Mouse (Mus musculus): Measurements from ENCODE around the gene Rap1gap2.

Rap1gap2 gene

DNA sequence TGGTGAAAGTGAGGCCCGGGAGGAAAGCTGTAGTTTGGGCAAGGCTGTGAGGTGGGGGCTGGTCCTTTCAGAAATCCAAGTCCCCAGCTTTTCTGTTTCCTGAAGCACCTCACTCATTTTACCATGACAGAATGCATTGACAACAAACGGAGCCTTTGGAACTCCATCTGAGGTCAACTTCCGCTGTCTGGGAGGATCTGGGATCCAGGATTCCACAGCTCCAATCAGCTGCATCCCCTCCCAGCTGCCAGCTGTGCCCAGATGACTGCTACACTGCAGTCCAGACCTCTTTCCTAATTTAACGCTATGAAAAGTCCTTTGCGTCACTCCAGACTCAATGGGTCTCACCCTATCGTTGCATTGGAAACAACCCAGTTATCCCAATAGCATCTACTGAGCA lies 41.0 kb downstream of the Rap1gap2 start:
- no peak for DNase-seq

DNA sequence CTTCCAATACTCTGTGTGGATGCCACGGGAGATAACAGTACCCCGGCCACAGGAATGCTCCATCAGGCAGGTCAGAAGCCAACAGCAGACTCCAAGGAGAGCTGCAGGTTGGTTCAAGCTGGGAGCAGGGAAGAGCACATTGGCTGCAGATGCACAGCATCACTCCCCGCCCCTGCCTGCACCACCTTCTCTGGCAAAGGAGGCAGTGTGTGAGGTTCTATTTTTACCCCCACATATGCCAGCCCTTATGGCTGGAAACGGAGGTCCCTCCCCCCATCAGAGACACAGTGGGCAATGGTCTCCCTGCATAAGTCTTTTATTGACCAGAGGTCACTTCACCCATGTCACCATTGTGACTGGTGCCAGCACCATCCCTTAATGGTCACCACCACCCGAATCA lies 42.3 kb downstream of the Rap1gap2 start:
- DNase-seq, result peak; percentile 75

DNA sequence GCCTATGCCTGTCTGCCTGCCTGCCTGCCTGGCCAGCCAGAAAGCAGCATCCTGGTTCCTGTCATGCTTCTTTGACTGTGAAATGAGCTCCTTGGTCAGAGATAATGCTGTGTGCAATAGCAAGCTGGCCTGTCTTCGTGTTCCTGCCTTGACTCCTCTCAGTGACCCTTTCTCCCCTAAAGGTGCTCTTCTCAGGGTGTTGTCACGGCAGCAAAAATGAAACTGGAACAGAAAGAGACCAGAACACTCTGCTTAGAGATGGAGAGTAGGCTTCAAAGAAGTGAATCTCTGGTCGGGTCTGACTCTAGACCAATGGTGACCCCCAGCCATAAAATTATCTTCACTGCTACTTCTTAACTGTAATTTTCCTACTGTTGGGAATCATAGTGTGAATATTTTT lies 42.7 kb downstream of the Rap1gap2 start:
- no peak for DNase-seq

DNA sequence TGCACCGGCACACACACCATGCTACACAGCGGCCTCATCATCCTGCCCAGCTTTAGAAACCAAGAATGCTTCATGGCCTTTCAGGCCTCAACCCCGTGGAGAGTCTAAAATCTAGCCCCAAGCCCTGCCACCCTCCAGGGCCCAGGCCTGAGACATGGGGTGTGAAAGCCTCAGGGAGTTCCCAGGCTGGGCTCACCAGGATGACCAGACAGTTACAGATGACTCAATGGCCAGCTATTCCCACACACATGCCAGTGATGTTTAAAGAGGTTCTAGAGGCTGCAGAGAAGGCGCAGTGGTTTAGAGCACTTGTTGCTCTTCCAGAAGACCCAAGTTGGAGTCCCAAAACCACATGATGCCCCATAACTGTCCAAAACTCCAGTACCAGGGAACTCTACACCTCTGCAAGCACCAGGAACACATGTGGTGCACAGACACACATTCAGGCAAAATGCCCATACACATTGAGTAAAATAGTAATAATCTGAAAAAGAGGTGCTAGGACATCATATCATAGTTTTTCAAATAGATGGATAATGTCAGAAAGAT lies 44.3 kb downstream of the Rap1gap2 start:
- DNase-seq, result no peak

DNA sequence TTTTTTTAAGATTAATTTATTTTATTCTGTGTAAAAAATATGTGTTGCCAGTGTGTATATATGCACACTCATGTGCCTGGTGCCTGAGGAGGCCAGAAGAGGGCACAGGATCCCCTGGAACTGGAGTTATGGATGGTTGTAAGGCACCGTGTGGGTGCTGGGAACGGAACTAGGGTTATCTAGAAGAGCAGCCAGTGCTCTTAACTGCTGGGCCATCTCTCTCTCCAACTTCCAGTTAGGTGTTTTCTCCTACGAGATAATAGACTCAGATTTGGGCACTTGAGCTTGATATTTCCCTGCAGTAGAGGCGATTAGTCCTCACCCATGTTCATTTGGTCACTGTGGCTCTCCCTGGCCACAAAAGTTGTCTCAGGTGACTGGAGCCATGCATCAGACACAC lies 49.3 kb downstream of the Rap1gap2 start:
- no peak for DNase-seq

DNA sequence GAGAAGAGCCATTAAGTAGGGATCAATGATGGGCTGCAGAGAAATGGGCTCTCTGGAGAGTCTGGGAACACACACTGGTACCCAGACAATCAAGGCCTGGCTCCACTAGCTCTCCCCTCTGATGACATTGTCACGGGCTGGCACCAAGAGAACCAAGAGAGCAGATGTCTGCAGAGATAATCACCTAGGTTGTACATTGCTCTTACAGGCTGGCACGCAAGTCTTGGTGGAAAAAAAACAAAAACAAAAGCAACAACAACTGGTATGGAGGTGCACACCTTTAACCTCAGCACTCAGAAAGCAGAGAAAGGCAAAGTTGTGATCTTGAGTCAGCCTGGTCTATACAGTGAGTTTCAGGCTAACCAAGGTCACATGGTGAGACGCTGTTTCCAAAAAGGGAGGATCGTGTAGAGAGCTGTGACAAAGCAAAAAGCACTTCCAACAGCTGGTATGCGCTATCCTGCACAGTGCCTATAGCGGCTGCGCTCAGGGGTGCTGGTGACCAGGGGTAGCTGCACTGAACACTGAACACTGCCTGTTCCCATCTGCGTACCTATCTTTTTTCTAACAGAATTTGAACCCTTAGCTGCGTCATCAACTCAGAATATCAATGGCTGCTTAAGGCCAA lies 50.0 kb downstream of the Rap1gap2 start:
- DNase-seq, result no peak

DNA sequence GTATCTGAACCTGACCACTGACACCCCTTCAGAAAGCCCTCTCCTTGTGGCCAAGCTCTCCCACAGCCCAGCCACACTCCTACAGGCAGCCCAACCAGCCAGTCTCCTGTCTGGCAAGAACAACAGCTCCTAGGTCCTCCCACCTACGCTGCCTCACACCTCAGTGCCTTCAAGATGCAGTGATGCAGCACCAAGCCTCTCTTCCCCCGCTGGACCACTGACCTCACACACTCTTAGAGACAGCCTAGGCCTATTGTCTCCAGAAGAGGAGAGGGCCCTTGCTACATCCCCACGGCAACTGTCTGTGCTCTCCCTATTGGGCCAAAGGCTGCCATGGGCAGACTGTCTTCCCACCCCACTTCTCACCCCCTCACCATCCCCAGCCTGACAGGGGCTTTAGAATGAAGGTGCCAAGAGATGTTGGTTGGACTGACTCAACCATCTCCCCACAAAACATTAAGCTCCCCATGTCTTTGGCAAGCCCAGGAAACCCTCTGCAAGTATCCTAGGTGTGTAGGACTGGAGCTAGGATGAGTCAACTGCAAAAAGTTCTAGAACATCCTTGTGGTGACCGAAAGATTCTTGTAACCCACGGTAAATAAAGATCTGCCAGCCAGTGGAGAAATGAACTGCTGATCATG lies 50.8 kb downstream of the Rap1gap2 start:
- DNase-seq, result no peak

DNA sequence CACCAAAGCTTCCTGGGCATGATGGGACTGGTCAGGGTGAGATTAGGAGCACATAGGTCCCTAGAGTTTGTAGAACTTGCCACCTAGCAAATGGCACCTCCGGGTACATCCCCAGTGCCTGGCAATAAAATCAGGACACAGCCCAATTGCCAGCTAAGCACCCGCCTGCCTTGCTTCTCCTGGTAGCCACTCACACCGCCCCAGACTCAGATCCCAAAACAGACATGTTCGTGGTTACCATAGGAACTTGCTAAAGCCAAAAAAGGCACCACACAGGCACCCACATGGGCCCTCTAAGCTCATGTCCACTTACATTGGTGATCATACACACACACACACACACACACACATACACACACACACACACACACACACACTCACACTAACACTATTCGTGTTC lies 51.8 kb downstream of the Rap1gap2 start:
- DNase-seq, result no peak

DNA sequence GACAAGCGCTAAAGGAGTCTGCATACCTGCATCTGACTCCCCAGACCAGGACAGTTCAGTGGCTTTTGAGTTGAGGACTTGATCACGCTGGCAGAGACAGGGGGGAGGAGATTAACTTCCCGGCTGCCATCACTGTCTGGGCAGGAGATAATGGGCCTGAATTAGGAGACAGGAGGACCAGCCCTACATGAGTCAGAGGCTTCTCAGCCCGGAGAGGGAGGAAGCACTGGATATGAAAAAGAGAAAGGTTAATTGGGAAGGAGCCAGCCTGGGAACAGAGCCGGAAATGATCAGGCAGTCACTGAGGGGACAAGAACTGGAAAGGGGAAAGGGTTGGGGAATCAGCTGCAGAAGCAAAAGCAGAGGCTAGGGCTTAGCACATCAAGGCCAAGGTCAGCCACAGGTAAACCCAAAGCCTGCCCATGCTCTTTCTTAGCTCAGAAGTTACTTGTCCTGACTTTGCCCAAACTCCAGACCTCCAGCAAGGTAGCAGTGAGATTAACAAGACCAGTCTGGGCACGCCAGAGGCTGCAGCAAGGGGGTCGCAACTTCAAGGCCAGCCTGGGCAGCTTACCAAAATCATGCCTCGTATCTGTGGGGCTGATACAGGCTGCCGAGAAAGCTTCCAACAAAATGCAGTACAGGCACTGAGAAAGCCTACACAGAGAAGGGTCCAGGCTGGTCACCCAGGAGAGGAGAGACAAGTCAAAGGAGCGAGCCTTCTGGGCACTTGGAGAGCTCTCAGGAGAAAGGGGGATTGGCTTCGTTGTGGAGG lies 53.1 kb downstream of the Rap1gap2 start:
- DNase-seq, result no peak

DNA sequence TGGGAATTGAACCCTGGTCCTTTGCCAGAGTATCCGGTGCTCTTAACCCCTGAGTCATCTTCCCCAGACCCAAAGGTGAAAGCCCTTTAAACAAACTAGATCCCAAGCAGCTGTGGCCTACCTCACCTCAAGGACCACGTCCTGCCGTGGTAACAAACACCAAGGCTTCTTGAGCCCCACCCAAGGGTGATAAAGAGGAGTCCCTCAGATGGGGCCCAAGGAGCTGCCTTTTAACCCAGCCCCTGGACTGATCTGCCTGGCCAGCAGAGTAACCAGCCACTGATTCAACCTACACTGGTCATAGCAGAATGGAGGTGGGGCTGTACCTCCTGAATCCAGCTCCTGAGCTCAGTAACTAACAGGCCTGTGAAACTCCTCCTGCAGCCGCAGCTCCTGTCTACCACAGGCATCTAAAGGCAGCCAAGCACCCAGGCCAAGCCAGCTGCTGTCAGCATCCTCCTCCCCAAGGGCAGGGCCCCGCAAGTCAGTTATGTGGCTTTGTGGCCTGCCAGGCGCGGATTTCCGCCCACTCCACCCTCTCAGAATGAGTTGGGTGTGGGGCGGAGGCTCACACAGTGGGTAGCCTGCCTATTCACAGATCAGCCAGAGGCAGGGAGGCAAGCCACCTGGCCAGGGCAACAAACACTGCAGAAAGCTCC lies 54.9 kb downstream of the Rap1gap2 start:
- no peak for DNase-seq

DNA sequence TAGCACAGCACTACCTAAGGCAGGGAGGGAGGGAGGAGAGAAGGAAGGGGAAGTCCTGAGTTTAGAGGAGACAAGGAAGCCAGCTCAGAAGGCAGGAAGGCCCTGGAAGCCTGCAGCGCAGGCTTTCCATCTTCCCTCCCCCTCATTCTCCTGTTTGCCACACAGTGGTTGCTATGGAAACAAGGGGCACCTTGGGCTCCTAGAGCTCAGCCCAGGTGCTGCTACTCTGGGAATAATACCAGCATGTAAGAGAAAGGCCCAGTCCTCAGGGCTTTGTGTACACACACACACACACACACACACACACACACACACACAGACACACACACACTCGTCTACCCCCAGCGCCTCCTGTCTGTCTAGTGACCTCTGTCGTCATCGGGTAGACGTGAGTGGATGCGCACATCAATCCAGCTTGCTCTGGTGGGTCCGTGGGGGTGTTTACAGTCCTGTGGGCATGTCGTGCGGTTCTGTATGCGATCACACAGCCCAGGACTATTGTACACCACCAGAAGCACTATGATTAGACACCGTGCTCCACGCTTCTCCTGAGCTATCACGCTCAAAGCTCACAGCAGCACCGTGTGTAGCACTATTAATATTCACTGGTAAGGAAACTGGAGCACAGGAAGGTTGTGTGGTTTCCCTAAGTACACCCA lies 55.9 kb downstream of the Rap1gap2 start:
- no peak for DNase-seq

DNA sequence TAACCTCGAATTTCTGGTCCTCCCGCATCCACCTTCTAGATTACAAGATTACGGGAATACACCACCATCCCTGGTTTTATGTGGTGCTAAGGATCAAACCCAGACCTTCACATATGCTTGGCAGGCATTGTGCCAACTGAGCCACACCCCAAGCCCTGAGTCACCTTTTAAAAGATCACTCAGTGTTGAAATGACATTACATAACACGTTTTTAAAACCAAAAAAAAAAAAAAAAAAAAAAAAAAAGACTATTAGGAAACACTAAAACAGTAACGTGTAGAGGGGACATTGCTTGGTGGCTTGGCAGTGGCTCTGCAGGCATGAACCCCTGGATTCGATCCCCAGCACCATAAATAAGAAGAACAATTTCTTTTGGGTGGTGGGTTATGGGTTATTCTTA lies 59.1 kb downstream of the Rap1gap2 start:
- no peak for DNase-seq

DNA sequence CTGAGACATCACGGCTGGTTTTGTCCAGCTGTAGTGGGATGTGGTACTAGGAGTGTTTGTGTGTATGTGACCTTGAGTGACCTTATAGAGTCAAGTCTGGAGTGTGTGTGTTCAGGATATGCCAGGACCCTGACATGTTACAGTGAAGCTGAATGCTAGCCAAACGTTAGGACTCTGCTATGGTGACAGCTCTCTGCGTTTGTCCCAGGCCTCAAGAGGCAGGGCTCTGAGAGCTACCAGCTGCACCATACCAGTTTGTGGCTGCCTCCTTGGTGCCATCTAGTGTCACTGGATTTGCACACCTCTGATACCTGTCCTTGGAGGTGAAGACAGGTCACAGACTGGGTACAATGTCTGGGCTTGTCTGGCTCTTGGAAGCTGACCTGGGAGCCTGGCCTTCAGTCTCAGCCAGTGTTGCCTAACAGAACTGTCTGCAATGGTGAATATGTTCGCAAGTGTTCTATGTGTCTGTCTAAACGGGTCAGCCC lies 60.1 kb downstream of the Rap1gap2 start:
- DNase-seq, result no peak

DNA sequence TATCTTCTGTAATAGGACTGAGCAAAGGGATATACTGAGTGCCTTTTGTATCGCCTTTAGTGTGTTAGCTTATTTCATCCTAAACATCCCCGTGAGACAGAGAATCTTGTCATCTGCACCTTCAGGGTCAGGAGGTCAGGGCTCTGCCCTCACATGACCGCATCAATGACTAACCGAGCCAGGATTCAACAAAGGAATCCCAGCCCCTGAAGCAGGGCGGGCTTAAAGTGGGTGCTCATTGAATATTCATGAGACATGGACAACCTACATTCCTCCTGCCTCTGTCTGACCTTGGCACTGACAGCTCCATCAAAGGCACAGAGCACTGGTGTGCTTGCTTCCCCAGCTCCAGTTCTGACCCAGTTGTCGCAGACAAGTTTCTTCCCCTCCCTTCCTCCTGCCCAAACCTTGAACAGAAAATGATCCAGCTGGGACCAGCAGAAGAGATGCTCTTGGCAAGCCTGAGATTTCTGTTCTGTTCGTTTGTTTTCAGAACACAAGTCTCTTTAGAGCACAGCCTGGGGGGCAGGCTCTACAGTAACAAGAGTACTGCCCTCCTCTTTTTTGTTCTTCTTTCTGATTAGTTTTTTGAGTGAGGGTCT lies 61.8 kb downstream of the Rap1gap2 start:
- no peak for DNase-seq

DNA sequence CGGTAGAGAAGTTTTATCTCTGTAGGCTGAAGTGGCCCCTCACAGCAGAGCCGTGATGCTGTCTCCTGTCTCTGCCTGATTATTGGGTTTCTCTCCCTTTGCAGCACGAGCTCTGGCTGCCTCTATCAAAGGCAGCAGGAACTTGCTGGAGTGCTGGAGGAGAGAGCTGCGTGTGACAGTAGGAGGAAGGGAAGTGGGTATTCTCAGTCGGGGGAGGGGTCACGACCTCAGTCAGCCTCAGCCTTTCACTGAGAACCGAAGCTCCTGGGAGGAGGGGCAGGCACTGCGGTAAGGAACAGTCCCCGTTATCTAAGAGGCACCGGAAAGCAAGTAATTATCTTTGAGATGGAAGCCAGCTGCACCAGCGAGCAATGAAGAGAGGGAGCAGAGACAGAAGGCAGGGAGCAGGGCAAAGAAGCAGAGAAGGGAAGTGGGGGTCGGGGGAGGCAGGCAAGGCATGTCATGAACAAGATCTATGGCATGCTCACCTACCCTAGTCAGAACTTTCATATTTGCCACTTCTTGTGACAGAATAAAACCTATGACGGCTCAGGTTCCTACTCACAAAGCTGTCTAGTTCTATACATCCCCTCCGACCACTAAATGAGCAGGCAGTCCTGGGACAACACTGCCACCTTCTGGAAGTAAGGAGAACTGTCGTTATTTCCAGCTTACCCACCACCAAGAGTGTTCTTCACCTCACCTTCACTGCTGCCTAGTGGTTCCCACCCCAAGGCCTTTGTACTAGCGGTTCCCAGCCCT lies 63.6 kb downstream of the Rap1gap2 start:
- peak; percentile 71 for DNase-seq

DNA sequence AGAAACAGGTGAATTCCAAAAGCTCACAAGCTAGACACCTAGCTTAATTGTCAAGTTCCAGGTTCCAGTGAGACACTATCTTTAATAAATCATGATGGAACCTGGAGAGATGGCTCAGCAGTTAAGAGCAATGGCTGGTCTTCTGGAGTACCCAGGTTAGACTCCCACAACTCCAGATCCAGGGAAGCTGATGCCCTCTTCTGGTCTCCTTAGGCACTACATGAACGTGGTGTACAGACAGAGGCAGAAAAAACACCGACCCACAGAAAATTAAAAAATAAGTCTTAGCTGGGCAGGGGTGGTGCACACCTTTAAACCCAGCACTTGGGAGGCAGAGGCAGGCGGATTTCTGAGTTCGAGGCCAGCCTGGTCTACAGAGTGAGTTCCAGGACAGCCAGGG lies 64.5 kb downstream of the Rap1gap2 start:
- peak; percentile 75 for DNase-seq

DNA sequence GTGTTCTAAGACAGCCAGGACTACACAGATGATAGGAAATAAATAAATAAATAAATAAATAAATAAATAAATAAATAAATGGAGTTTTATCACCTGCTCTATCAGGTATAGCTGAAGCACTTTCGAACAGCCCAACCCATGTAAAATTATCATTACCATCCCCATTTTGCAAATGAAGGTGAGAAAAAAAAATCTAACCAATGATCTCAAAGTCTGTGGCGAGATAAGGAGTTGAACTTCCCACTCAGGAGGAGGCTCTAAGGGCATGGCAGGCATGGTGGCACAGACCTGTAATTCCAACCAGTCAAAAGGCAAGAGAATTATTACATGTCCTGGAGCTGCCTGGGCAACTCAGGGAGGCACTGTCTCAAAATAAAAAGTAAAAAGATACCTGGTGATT lies 65.2 kb downstream of the Rap1gap2 start:
- no peak for DNase-seq

DNA sequence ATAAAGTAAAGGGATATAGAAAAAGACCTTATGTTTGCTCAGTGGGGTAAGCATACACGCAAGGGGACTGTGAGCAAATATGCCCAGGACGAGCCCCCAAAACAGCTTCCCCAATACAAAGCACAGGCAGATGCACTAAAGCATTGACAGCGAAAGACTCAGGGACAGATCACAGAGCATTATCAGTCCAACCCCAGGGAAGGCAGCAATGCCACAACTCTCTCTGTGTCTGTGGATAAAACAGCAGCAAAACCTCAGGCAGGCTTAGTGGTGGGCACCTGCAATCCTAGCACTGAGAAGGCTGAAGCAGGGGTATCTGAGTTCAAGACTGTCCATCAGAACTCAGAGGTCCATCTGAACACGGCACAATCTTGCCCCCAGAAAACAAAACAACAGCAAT lies 73.4 kb downstream of the Rap1gap2 start:
- no peak for DNase-seq

DNA sequence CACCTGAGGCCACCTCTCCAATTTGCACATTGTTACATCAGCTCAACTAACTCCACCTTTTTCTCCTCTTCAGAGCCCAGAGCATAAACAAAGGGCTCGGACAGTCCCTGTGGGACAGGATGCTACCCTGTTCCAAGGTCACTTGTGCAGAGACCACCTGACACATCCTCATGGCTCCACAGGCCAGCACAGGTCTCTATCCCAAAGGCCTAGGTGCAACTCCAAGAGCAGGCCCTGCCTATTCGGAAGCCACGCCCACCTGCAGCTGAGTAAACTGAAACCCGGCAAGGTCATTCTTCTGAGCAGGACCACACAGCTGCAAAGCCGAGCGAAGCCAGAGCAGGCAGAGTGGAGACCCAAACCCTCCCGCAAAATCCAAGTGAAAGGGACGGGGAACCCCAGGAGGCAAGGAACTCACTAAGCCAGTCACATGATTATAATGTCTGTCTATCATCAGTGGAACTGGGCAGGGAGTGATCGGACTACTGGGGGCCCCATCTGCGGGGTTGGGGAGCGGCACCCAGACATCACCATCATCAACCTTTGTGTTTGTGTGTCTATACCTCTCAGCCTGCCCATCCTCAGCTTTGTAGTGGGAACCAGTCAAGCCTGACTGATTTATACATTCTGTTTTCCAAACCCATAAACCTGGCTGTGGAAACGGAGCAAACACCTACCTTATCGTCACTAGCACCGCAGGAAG lies 74.4 kb downstream of the Rap1gap2 start:
- no peak for DNase-seq

DNA sequence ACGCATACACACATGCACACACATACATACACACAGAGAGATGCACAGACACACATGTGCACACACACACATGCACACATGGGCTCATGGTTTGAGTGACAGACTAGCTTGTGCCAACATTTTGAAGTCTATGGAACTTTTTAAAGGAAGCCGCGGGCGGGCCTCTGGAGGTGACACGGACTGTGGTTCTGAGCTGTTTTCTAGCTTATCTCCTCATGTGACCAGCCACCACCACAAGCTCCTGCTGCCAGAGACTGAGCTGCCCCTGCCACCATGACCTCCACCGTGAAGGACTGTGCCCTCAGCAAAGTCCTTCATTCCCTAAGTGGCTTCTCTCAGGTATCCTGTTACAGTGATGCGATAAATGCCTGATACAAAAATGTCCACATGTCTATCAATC lies 76.3 kb downstream of the Rap1gap2 start:
- no peak for DNase-seq

DNA sequence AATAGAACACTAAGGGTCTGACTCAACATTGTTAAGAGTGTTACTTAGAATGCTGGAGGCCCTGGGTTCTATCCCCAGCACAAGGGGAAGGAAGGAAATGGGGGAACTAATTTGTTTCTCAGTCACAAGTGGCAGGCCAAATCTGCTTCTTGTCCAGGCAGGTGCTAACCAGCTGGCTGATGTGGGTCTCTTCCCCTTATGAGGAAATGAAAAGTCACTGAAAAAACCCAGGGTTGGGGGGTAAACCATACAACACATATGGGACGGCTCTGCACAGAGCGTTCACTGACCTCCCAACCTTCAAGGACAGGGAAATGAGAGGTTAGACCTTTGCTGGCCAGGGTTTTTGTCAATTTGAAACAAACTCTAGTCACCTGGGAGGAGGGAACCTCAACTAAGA lies 77.7 kb downstream of the Rap1gap2 start:
- DNase-seq, result no peak
